ENCODE assay signal across 21 mouse cellular contexts in genomic region chr3:22293466-22293865, GRCm38 (mm10).
"Had no signal": no experiment of that assay in that cellular context is flagged by ENCODE, and none has a peak within 500 bp of the region (broad histone marks: within the 10 kb centered on the region; RNA-seq: fewer than 3 reads in every experiment).

No protein-coding gene starts in this region.

- H3K36me3 ChIP-seq: lung, embryonic 15.5 days; midbrain, embryonic 10.5 days; midbrain, embryonic 12.5 days; neural tube, embryonic 13.5 days; neural tube, embryonic 15.5 days; stomach, embryonic 15.5 days had no signal

- H3K27me3 ChIP-seq: lung, embryonic 15.5 days; midbrain, embryonic 12.5 days; neural tube, embryonic 13.5 days; neural tube, embryonic 15.5 days; stomach, embryonic 15.5 days had no signal

- H3K9me3 ChIP-seq: lung, embryonic 15.5 days; midbrain, embryonic 12.5 days; stomach, embryonic 15.5 days had no signal

- ATAC-seq: liver, postnatal 0 days; lung, postnatal 0 days; midbrain, embryonic 16.5 days had no signal

- H3K4me3 ChIP-seq: lung, embryonic 15.5 days; midbrain, embryonic 10.5 days; midbrain, embryonic 12.5 days; myocyte; neural tube, embryonic 13.5 days; neural tube, embryonic 15.5 days; stomach, embryonic 15.5 days had no signal

- H3K4me1 ChIP-seq: lung, embryonic 15.5 days; midbrain, embryonic 10.5 days; midbrain, embryonic 12.5 days; neural tube, embryonic 13.5 days; neural tube, embryonic 15.5 days; stomach, embryonic 15.5 days had no signal

- H3K27ac ChIP-seq: lung, embryonic 15.5 days; macrophage; midbrain, embryonic 10.5 days; midbrain, embryonic 12.5 days; neural tube, embryonic 13.5 days; neural tube, embryonic 15.5 days; stomach, embryonic 15.5 days; stomach, postnatal 0 days had no signal

- H3K4me2 ChIP-seq: lung, embryonic 15.5 days; midbrain, embryonic 12.5 days; neural tube, embryonic 13.5 days; neural tube, embryonic 15.5 days; stomach, embryonic 15.5 days had no signal

- DNase-seq: liver, postnatal 0 days; lung, adult 2 months; lung, postnatal 14 days; lung, postnatal 36 days; midbrain, embryonic 14.5 days; retina, postnatal 1 day; right cerebral cortex, adult 18-20 months; thymus, adult 2 months; thymus, postnatal 25 days; thymus, postnatal 4 days had no signal

- H3K9ac ChIP-seq: liver, postnatal 0 days; lung, embryonic 15.5 days; midbrain, embryonic 12.5 days; neural tube, embryonic 13.5 days; neural tube, embryonic 15.5 days; stomach, embryonic 15.5 days had no signal
